Mouse (Mus musculus) thymus, adult 18-20 months (tissue): ENCODE results near the gene Rwdd3.

ENCODE experiments used
- DNase-seq, 2 experiments: peaks; one replicate each; pipeline ENCODE4 v3.0.0; 2022; ENCODE audit warnings: mixed read lengths in 2 of 2

Gene Rwdd3

DNA sequence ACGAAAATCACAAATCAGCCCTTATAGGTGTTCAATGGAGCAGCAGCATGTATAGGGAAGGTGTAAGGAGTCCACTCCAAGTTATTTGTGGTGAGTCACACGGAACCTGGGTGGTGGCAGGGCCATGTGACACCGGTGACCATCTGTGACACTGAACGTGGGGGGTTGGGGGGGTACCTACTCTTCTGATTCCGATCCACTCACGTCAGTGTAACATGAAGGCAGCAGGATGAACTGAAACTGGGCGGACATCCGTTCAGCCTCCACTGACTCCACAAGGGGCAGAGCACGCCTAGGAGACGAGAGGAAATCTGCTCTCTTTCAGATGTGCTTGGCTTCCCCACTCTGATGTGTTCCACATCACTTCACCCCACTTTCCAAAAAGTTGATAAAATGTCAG is 11.9 kb downstream of the Rwdd3 start:
- no peak for DNase-seq

- no peak for DNase-seq
Measured at GRCm38 (mm10) chr3:121158901-121159351, 12.6 kb downstream of the Rwdd3 start.

DNA sequence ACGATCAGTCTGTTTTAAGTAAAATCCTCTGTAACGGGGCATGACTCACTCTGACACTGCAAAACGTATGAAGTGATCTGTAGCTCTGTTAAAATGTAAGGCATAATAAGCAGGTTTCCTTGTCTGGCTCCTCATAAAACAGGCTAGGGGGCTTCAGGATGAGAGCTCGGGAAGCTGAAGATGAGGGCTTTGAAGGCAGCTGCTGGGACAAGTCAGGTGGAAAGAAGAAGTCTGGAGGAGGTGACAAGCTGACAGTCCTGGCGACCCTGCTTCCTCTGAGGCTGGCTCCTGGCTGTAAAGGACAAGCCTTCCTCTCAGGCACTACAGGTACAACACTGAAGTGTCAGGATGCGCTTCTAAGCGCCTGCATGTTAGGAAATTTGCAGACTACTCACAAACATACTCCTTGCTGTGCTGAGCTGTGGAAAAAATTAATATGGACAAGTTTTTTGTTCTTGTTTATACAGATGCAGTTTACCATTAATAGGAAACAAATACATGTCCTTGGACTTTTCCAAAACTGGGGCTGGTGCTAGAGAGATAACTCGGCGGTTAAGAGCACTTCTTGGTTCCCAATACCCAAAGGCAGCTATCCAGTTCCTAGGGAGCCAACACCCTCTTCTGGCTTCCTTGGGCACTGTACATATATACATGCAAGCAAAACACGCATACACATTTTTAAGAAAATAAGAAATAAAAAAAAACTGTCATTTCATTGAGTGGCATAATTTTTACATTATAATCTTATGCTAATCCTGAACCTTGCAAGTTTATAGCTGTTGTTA is 13.8 kb downstream of the Rwdd3 start:
- no peak for DNase-seq

- no peak for DNase-seq
Measured at GRCm38 (mm10) chr3:121156451-121157186, 14.9 kb downstream of the Rwdd3 start.

DNA sequence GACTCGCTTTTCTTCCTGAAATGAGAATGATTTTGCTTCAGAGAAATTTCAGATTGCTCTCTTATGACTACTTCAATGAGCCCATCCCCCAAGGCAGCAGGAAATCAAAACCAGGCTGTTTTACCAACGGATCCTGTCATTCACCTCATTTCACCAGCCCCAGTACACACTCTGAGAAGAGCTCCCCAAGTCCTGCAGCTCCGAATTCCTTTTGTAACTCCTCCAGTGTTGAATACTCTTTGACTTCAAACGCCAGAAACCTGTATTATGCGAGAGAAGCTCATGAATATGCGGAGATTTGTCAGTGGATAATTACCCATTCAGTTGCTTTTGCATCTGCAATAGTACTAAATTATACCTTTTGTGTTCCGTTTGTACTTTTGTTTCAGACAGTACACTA is 15.5 kb downstream of the Rwdd3 start:
- DNase-seq: no peak

DNA sequence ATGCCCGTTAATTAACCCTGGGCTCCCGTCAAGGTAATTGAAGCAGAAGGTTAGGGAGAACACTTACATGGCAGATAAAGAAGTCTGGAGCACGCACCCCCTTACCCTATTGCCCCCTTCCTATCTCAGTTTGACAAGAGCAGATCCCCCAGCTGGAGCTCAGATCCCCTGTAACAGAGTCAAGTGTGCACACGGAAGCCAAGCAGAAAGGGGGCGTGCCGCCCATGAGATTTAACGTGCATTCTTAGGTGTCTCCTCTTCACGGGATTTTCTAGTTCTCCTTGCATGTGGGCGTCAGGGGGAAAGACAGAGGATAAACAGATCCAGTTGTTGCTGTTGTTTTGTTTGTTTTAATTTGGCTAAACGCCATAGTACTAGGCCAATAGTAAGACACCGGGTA is 37.6 kb downstream of the Rwdd3 start:
- no peak for DNase-seq

DNA sequence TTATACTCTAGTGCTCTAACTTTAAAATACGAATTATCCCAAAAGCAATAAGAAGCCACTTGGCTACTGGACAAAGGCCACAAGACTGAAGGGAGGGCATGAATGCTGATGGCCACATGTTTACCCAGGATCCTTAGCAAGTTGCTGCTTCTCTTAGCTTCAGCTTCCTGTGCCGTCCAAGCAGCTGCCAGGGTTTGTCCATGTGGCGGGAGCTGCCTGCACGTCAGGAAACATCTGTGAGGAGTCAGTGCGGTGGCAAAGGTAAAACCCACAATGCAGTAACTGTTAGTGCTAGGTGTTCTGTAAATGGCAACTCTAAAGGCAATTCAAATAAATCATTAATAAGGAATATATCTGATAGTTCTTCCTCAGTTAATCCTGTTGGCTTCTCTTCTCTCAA is 38.5 kb downstream of the Rwdd3 start:
- no peak for DNase-seq

DNA sequence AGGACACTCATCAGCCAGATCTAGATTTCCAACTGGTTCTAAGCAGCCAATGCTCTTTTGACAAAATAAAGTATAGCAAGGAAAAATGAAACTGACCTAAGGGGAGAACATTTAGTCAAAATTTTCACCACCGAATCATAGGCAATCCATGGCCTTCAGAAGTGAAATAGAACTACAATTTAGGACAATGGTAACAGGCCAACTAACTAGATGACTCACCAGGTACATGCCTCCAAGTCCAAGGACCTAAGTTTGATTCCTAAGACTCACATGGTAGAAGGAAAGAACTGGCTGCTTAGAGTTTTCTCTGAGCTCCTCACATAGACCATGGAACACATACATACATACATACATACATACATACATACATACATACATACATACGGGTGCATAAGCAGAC is 44.3 kb downstream of the Rwdd3 start:
- no peak for DNase-seq

DNA sequence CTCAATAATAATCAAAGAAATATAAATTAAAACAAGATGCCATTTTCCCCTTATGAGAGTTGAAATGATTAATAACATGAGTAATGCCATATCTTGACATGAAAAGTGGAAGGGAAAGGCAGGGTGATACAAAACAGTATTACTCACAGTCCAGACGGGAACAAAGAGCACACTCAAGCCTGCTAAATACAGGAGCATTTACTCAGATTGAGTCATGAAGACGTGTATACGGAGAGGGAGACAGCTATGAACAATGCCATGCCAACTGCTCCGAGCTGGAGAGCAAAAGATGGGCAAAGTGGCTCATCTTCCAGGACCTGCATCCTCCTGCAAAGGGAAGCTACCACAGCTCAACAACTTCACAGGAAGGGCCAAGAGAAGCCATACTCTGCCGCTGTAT is 45.0 kb downstream of the Rwdd3 start:
- no peak for DNase-seq

- no peak for DNase-seq
Measured at GRCm38 (mm10) chr3:121121072-121121471, 50.4 kb downstream of the Rwdd3 start.

DNA sequence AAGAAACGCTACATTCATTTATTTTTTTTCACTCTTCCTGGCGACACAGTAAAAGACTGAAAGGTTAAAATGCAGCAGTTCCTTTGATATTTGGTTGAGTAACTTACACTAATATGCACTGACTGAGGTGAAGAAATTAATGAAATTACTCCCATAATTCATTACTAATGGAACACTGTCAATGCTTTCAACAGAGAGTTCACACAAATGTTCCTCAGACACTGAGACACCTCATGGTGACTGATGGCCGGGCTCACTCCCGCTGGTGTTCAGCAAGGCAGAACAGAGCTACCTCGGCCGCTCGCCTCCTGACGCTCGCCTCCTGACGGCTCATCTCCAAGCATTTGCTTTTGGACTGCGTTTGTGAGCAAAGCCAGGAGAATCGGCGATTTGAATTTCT is 54.9 kb downstream of the Rwdd3 start:
- DNase-seq: no peak

- DNase-seq: no peak
Measured at GRCm38 (mm10) chr3:121116067-121116466, 55.4 kb downstream of the Rwdd3 start.

GRCm38 (mm10) chr3:121111068-121111467 is 60.4 kb downstream of the Rwdd3 start:
- DNase-seq: no peak

DNA sequence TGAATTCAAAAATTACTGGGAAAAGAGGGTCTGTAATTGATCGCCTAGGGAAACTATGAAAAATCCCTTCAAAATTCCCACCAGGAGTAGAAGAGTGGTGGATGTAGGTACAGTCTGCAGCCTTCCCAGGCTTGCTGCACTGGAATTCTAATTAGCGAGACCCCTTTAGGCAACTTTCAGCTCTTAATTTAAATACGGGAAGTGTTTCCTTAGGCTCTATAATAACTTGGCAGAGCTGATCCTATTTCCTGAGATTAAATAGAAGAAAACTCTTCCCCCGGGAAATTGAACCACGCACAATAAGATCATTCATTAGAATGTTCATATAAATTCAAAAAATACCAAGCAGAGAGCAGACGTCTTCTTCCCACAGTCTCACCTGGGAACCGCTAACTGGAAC is 61.1 kb downstream of the Rwdd3 start:
- no peak for DNase-seq

GRCm38 (mm10) chr3:121107481-121107880 is 64.0 kb downstream of the Rwdd3 start:
- DNase-seq: no peak

DNA sequence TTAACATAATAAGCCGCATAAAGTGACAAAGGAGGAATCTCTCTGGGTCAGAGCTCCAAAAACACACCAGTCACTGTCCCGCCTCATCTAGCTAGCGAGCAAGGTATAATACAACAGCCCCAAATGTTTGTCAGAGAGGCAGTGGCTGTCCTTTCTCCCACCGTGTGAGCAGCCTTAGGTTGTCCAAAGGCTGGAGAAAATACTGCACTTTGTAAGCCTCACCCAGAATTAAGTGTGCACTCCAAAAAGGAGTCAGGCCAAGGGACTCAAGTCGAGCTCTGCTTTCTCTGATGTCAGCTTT is 66.1 kb downstream of the Rwdd3 start:
- no peak for DNase-seq
